Mouse (Mus musculus): ENCODE results near the gene Gse1.

DNA sequence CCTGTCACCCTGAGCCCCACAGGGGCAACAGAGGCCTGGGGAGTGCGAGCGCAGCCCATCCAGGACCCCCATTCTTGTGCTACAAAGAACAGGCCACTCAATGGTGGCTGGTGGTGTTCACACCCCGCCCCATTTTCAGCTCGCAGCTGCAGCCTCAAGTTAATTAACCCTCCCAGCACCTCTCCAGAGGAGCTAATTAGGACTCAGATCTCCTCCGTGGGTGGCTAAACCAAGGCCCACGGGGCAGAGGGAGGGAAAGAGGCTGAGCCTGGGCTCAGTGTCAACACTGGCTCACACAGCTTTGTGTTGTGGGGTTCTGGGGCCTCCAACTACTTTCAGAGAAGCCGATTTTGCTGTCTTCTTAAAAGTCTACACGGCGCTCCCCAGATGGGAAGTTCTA lies 75.8 kb downstream of the Gse1 start:
- TF ChIP-seq MAFK (IDR thresholded peaks at IDR 0.05; ENCODE audit: insufficient read depth, low read depth, low read length) (no peak), ZNF384 (IDR thresholded peaks at IDR 0.05; ENCODE audit: low read depth, low read length) (no peak), ZC3H11A (IDR thresholded peaks at IDR 0.05; ENCODE audit: borderline replicate concordance, low read depth, low read length) (no peak), HCFC1 (IDR thresholded peaks at IDR 0.05; ENCODE audit: borderline replicate concordance, insufficient read depth, low read length) (no peak)
